Mouse (Mus musculus): ENCODE results near the gene Kcnma1. TPM values are rescaled to one million over a fixed set of nuclear protein-coding genes. Genes with fewer than 3 reads are reported as not detected.

Kcnma1 gene
- total RNA-seq, 2 experiments from 2014 or later, result 35.5 to 50.7 TPM

DNA sequence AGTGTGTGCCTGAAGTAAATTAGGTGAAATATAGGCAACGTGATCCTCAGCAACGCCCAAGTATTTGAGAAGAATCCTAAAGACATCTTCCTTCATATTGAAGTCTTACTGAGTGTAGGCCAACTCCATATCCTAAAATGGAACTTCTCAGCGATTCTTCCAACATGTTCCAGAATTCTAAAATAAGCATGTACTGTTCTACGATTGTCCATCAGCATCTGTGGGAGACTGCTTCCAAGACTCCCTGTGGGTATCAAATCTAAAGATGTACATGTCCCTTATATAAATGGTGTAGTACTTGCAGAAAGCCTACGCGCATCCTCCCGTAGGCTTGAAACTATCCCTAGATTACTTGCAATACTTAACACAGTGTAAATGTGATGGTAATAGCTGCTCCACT lies 217.4 kb downstream of the Kcnma1 start:
- no peak for DNase-seq
- intact Hi-C loops (cut with DNase I; ENCODE audit: low total_unique reads), result no loop called here

DNA sequence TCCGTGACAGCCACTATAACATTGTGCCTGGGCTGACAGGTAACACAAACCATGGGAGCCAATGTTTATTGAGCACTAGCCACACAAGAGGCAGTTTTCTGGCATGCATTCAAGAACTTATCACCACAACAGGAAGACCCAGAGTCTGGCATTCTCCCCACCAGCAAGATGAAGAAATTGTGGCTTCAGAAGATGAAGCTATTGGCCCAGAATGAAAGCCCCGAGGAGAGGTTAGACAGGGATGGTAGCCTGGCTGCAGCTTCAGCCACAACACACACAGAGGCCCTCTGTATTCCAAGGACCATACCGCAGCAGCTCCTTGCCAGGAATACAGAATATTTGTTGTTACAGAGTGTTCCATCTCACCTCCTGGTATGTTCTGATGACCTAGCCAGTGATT lies 221.6 kb downstream of the Kcnma1 start:
- no peak for DNase-seq
- intact Hi-C loops (cut with DNase I; ENCODE audit: low total_unique reads), result loop anchor here (5.0 kb wide), 1 partner anchor 215 kb away; no protein-coding TSS in a partner anchor

DNA sequence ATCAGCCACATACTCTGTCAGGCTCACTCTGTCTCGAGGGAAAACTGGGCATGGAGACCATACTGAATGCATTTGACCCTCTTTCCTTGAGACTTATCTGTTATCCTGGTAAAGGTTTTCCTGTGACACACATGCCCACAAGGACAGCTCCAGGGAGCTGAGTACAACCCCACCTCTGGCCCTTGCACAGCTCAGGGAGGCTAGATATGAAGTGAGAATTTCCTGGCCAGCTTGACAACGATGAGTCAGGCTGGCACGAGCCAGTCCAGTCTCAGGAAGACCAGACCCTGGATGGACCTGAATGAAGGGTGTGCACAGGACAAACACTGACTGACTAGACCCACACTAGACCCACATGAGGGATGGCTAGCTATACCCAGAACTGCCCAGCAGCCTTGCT lies 222.2 kb downstream of the Kcnma1 start:
- intact Hi-C loops (cut with DNase I; ENCODE audit: low total_unique reads), result loop anchor here (5.0 kb wide), 1 partner anchor 215 kb away; no protein-coding TSS in a partner anchor
- no peak for DNase-seq

DNA sequence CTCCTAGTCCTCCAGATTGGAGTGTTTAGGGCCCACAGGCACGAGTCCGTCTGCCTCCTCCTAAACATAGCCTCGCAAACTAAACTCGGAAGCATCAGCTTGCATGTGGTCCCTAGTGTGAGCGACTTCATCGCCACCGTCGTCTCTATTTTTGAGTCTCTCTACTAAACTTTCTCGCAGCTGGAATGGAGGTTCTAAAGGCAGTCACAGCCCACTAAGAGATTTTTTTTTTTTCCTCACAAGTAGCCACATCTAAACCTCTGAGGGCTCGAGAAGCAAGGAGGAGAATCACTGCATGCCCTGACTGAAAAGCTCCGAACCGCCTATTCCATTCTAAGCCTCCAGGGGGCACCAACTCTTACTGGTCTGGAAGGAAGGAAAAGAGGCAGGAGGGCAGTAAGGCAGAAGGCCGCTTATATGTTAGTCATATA lies 223.0 kb downstream of the Kcnma1 start:
- intact Hi-C loops (cut with DNase I; ENCODE audit: low total_unique reads), result loop anchor here (5.0 kb wide), 1 partner anchor 216 kb away; no protein-coding TSS in a partner anchor
- DNase-seq, result peak; percentile 60

DNA sequence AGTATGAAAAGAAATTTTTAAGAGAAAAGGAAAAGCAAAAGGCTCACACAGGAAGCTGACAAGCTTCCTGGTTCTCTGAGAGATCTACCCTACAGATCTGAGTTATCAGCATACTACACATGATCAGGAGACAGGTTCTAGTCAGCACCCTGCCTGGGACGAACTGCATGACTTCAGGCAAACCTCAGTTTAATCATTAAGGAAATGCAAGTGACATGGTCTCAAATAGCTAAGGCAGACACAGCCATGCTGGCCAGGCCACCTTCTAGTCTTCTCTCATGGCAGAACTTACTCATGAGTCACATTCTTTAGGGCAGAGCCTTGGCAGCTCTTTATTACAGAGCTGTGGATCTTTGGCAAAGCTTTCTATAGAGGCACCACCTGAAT lies 227.6 kb downstream of the Kcnma1 start:
- intact Hi-C loops (cut with DNase I; ENCODE audit: low total_unique reads), result no loop called here
- no peak for DNase-seq

DNA sequence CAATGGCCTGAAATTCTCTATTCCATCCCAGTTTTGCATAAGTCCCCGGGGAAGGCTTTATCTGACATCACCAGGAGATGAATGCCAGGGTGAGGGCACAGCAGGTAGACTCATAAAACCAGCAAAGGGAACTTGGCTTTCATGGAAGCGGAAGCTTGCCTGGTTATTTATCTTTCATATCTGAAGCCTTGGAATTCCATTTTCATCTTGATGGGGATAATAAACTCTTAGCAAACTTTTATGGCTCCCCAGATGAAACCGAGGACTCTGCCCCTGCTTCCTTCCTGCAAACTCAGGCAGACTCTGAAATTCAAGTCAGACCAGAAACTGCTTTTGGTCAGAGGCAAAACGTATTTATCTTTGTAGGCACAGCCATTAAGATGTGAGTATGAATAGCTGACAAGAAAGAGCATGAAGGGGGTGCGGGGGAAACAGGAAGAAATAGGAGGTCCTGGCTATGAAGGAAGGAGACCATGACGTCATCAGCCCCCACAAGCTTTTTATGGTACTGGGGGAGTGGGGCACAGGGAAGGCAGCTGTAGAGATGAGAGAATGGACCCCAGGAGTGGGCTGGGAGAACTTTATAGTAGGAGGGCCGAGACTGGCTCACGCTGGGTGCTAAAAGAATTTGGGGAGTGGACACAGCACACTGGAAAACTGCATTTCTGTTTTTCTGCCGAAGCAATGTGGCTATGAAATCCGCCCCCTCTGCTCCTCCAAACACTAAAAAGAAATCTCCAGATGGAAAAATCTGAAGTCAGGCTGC lies 228.2 kb downstream of the Kcnma1 start:
- no peak for DNase-seq
- intact Hi-C loops (cut with DNase I; ENCODE audit: low total_unique reads), result no loop called here

DNA sequence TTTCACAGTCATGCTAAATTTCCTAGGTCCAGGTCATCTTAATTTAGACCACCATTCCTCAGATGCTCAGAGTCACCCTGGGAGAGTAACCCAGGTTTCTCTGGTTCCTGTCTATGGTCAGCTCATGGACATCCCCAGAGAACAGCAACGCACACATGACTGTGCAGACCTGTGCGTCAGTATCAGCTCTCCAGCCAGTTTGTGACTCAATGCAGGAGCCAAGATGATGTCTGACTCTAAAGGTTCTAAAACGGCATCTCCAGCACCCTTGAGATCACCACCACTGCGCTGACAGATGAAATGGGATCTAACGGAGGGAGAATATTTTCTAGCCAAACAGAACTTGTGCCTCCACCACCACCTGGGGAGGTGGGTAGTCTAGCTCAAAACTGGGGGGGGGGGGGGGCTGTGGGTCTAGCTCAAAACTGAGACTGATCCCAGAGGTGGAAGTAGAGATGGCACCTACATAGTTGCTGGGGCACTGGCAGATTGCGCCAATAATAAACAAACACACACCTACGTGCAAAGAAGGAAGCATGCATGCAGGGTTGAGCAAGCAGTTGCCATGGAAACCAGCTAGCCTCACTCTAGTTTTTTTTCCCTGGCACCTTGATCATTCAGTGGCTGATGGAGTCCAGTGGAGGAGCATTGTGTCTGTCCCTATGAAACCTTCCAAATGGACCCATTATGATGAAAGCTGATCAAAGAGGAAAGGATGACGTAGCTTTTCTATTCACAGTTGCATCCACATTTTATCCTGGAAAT lies 231.3 kb downstream of the Kcnma1 start:
- intact Hi-C loops (cut with DNase I; ENCODE audit: low total_unique reads), result no loop called here
- DNase-seq, result no peak

DNA sequence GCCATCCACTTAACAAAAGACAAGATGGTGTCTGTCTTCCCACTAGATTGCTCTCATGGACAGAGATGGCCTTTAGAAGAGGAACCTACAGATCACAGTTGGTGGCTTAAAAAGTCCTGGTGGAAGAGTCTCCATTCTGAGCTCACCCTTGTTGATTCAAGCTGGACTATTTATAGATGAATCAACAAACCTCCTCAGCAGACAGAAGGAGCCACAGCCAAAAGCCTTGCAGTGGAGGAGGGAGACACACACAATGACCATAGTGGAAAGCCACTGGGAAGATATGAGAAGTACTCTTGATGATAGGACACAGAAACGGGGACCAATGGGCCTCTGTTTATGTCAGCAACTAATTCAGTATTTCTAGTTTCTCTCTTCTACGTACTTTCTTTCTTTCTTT lies 239.7 kb downstream of the Kcnma1 start:
- intact Hi-C loops (cut with DNase I; ENCODE audit: low total_unique reads), result no loop called here

DNA sequence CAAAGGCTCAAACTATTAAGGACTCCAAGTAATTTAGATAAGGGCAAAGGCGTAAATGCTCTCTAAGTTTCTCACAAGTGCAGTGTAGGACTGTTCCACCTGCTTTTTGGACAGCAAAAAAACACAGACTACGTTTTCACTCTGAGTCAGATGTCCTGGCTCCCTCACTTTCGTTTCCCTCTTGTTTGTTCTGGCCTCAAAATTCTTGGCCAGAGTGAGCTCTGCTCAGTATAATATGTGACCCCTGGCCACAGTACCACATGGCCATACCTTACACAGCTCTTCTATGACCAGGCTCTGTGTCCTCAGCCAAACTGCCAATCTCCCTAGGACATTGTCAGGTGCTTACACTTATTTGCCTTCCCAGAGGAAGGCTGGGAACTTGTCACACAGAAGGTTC lies 241.6 kb downstream of the Kcnma1 start:
- no peak for DNase-seq
- intact Hi-C loops (cut with DNase I; ENCODE audit: low total_unique reads), result no loop called here

More for the DNA sequence above, 239.7 kb downstream of the Kcnma1 start:
- no peak for DNase-seq

DNA sequence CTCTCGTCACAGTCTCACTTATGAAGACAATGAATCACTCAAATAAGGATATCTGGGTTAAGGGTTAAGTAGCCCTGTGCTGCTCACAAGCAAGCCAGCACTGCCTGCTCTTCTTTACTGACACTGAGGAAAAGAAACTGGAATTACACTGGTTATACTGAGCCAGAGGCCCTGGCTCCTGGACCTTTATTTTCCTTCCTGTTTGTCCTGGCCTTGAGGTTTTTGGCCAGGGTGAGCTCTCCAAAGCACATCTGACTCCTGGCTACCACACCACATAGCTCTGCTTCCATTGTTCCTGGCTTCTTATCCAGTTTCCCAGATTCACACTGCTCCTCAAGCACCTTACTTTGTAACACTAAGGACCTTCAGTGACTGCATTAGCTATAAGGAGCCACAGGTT lies 242.5 kb downstream of the Kcnma1 start:
- intact Hi-C loops (cut with DNase I; ENCODE audit: low total_unique reads), result no loop called here
- no peak for DNase-seq

DNA sequence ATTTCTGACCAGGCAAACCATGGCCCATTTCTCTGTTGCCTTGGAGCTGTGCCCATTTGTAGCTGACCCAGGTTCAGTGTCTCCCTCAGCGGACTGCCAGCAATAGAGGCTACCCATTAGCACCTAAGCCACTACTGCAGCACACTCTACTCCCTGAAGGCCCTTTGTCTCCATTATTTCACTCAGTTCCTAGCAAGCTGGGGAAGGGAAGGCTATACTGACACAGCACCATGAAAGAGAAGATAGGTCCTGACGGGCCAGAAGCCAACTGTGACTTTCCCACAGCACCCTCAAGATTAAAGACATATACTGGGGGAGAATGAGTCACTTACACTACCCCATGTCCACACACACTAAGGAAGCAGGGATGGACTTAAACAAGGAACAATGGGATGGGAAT lies 251.8 kb downstream of the Kcnma1 start:
- no peak for DNase-seq
- intact Hi-C loops (cut with DNase I; ENCODE audit: low total_unique reads), result no loop called here

DNA sequence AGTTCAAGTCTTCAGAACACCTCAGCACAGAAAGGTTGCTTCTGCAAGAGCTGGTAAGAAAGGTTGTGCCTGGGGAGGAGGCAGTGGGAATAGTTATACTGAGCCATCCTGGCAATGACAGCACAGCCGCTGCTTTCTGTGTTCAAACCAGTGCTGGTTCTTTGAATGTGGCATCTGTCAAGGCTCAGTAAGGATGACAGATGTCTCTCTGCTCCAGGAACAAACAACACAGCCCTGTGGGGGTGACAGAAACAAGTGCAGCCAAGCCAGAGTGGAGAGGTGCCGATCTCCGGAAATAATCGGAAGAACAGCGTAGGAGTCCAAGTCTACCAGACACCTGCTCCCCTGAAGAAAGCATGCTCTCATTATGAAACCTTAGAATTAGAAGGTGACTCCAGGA lies 254.7 kb downstream of the Kcnma1 start:
- intact Hi-C loops (cut with DNase I; ENCODE audit: low total_unique reads), result no loop called here
- no peak for DNase-seq

DNA sequence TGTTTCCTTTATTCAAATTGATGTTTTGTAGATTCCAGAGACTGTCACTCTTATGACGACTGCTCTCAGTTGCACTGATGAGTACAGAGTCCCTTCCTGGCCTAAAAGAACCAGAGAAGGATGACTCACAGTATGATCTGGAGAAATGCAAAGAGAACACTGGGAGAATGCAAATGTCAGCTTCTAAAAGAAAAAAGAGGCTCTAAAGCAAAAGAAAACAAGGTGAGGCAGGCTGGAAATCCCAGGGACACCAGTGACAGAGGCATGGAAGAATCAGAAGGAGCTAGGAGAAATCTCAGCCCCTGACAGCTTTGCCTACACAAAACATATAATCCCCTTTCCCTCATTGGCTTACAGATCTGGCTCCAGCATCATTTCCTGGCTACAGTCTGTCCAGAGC lies 255.9 kb downstream of the Kcnma1 start:
- no peak for DNase-seq
- intact Hi-C loops (cut with DNase I; ENCODE audit: low total_unique reads), result no loop called here

DNA sequence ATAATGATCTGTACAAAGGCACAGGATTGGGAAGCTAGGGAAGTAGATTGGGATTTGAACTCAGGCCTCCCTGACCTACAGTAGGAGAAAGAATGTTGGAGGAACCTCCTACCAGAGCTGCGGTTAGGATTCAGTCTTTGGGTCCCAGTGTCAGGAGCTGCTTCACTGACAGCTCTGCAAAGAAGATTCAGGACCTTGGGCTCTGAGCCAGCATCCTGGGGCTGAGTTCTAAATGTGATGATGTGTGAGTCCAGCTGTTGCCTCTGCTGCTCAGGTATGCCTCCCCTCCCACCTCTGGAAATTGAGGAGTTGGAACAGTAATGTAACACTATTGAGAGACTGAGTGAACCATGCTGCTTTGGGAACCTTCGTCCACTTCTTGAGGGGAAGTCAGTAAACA lies 266.3 kb downstream of the Kcnma1 start:
- no peak for DNase-seq
- intact Hi-C loops (cut with DNase I; ENCODE audit: low total_unique reads), result no loop called here

DNA sequence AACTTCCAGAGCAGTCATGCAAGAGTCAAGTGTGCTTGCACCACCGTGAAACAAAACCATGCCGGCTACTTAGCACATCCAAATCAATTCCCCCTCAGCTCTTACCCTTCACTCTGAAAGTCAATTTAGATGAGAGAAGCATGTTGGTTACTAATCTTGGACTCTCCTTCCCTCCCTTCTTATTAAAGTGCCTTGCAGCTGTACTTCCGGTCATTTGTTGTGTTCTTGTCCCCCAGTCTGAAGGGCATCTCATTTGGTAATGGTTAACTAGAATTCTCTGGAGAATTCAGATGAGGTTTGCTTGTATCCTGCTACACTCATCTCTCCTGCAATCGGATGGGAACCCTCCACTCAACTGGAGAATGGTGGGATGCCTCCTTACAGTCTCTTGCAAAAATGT lies 267.3 kb downstream of the Kcnma1 start:
- DNase-seq, result no peak
- intact Hi-C loops (cut with DNase I; ENCODE audit: low total_unique reads), result no loop called here

DNA sequence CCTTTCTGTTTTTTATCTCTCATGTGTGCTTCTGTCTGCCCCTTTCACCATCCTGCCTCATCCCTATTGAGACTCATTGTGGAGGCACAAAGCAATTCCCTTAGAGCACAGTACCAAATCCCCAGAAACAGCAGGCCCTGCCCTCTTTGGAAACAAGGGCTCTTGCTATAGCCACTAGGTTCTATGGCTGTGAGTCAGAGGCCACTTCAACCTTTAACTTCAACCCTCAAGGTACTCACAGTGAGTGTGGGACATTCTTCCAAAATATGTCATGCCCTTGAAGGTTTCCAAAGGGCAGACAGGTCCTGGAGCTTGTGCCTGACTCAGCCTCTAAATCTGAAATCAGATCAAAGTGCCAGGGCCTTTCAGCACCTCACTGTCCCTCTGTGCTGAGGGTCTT lies 272.8 kb downstream of the Kcnma1 start:
- DNase-seq, result no peak
- intact Hi-C loops (cut with DNase I; ENCODE audit: low total_unique reads), result no loop called here

DNA sequence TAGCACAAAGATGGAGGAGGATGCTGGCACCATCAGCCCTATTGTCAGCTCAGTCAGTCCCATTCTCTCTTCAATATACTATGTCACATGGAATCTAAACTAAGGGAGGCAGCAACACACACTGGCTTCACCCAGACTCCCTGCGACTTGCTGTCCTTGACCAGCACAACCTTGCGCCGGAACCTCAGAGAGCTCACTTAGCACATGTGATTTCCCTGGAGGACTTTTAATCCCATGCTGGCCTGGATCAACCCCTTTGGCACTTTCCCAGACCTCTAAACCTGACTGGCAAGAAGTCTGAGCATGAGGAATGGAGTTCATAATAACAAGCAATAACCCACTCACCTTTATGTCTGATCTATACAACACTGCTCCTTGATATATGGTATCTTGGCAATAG lies 280.1 kb downstream of the Kcnma1 start:
- intact Hi-C loops (cut with DNase I; ENCODE audit: low total_unique reads), result no loop called here
- no peak for DNase-seq

DNA sequence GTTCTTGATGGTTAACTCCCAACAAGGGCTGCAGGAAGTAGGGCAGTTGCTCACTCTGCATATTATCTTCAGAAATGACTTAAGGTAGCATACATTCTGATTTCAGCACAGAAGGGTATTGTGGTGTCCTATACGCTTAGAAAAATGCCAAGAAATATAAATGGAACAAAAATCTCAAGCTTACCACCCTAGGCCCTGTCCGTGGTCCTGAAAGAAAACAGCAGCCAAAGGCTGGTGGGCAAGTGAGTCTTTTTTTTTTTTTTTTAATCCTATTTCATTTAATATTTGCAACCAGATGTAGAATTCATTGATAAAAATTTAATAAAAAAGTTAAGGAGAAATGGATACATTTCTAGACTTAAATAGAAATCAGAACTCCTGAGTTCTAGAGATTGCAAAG lies 284.9 kb downstream of the Kcnma1 start:
- DNase-seq, result no peak
- intact Hi-C loops (cut with DNase I; ENCODE audit: low total_unique reads), result no loop called here

DNA sequence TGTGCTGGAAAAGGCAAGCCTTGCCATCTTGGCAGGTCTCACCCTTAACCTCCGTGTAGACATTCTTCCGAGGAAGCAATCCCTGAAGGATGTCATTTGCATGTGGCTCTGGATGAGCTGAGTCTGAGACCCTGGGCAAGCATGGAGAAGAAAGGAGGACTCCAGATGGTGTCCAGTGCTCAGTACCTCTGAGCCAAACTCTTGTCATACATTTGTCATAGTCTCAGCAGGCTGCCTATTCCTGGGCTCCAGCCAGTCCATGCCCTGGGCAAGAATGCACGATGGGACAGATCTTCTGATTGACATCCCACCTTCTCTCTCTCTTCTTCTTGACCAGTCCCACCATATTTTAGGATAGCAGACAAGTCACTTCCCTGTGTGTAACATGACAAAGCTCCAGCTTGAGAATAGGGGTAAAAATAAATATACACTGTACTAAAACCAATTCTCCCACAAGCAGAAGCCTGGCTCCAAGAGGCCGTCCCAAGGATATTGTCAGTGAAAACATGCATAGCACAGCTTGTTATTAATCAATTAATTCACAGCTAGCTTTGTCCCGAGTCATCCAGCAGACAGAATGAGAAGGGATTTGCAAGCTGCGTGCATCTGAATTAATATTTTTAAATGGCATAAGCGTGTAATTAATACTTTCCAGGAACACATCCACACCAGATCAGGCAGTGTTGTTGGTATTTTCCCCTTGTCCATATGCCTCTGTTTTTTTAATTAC lies 290.4 kb downstream of the Kcnma1 start:
- intact Hi-C loops (cut with DNase I; ENCODE audit: low total_unique reads), result no loop called here
- no peak for DNase-seq

DNA sequence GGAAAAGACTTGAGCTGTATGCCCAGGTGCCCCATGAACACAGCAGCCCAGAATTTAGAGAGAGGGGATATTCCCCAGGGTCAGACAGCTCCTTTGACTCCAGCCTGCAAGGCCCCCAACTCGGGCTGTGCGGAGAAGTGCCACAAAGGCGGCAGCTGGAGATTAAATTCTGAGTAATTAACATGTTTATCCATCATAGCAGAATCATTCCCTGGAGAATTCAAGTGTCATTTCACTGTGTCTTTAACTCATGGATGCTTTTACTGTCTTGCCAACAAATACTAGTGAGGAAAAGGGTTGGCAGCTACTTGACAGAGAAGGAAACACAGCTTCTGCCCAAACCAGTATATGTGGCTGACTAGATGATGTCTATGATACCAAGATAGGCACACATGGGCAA lies 295.0 kb downstream of the Kcnma1 start:
- intact Hi-C loops (cut with DNase I; ENCODE audit: low total_unique reads), result no loop called here
- no peak for DNase-seq

Measured in gastrocnemius, postnatal 14 days (tissue).